Mouse (Mus musculus) liver, embryonic 14.5 days (tissue): ENCODE data around the gene Boll.

Source experiments
- CTCF ChIP-seq: IDR thresholded peaks from 2 replicates; pipeline ENCODE4 v1.5.1; 2016; ENCODE audit warnings: antibody characterized with exemption, low read depth, control low read depth
- EP300 ChIP-seq: IDR thresholded peaks from 2 replicates; pipeline ENCODE4 v1.6.1; 2016; ENCODE audit warnings: antibody characterized with exemption, low read depth

DNA sequence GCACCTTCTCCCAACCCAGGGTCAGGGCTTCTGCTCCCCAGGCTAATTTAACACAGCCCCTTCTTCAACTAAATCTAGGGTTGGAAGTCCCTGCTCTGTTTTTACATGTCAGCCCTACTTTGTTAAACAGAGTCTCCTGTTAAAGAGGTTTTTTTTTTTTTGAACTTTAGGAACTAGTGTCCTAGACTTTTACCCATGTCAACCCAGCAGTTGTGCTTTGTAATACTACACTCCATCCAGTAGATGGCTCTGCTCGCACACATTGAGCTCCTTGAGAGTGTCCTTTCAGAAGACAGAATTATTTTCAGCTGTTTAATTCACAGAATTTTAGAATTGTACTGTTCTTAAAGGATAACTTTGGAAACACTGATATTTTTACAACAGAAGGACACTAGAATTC lies 124.0 kb downstream of the Boll start:
- TF ChIP-seq CTCF = peak; percentile 78
- TF ChIP-seq EP300 = no peak
